Mouse (Mus musculus): ENCODE measurements around the gene Prlh.

Prlh gene

GRCm38 (mm10) chr1:90951670-90952069, 1.2 kb upstream of the Prlh start:
- no peak for DNase-seq (ENCODE audit: low read depth in 2 of 2, low spot score in 2 of 2)

- no peak for DNase-seq (ENCODE audit: low read depth in 2 of 2, low spot score in 2 of 2)
Observed at GRCm38 (mm10) chr1:90953688-90954087, 780 bp downstream of the Prlh start.

GRCm38 (mm10) chr1:90956245-90957096, 3.6 kb downstream of the Prlh start:
- peak; percentile 7 to 43 for DNase-seq (ENCODE audit: low read depth in 2 of 2, low spot score in 2 of 2)

GRCm38 (mm10) chr1:90962526-90962925, 9.6 kb downstream of the Prlh start:
- no peak for DNase-seq (ENCODE audit: low read depth in 2 of 2, low spot score in 2 of 2)

GRCm38 (mm10) chr1:90962994-90963393, 10.1 kb downstream of the Prlh start:
- DNase-seq (ENCODE audit: low read depth in 2 of 2, low spot score in 2 of 2) = no peak

- DNase-seq (ENCODE audit: low read depth in 2 of 2, low spot score in 2 of 2) = no peak
Observed at GRCm38 (mm10) chr1:90967583-90967982, 14.7 kb downstream of the Prlh start.

- no peak for DNase-seq (ENCODE audit: low read depth in 2 of 2, low spot score in 2 of 2)
Observed at GRCm38 (mm10) chr1:90968649-90969048, 15.7 kb downstream of the Prlh start.

GRCm38 (mm10) chr1:90969347-90969784, 16.5 kb downstream of the Prlh start, which contains the start of gene Rab17:
Gene Rab17, minus strand, starts transcription at chr1:90969661.
- DNase-seq (ENCODE audit: low read depth in 2 of 2, low spot score in 2 of 2) = no peak

GRCm38 (mm10) chr1:90969881-90970390, 17.0 kb downstream of the Prlh start:
- DNase-seq (ENCODE audit: low read depth in 2 of 2, low spot score in 2 of 2) = no peak

- DNase-seq (ENCODE audit: low read depth in 2 of 2, low spot score in 2 of 2) = peak; percentile 70 to 77
Observed at GRCm38 (mm10) chr1:90972911-90973573, 20.1 kb downstream of the Prlh start.

GRCm38 (mm10) chr1:90973574-90973911, 20.6 kb downstream of the Prlh start:
- DNase-seq (ENCODE audit: low read depth in 2 of 2, low spot score in 2 of 2) = no peak

GRCm38 (mm10) chr1:90974906-90975649, 22.2 kb downstream of the Prlh start:
- no peak for DNase-seq (ENCODE audit: low read depth in 2 of 2, low spot score in 2 of 2)

GRCm38 (mm10) chr1:90975960-90976359, 23.1 kb downstream of the Prlh start:
- DNase-seq (ENCODE audit: low read depth in 2 of 2, low spot score in 2 of 2) = no peak

GRCm38 (mm10) chr1:90980638-90981330, 27.9 kb downstream of the Prlh start:
- no peak for DNase-seq (ENCODE audit: low read depth in 2 of 2, low spot score in 2 of 2)

- DNase-seq (ENCODE audit: low read depth in 2 of 2, low spot score in 2 of 2) = no peak
Observed at GRCm38 (mm10) chr1:90981346-90981745, 28.4 kb downstream of the Prlh start.

- no peak for DNase-seq (ENCODE audit: low read depth in 2 of 2, low spot score in 2 of 2)
Observed at GRCm38 (mm10) chr1:90995916-90996315, 43.0 kb downstream of the Prlh start.

GRCm38 (mm10) chr1:90997136-90997535, 44.2 kb downstream of the Prlh start:
- DNase-seq (ENCODE audit: low read depth in 2 of 2, low spot score in 2 of 2) = no peak

- no peak for DNase-seq (ENCODE audit: low read depth in 2 of 2, low spot score in 2 of 2)
Observed at GRCm38 (mm10) chr1:90997641-90998040, 44.7 kb downstream of the Prlh start.

GRCm38 (mm10) chr1:90998268-90998890, 45.5 kb downstream of the Prlh start, which contains the start of gene Lrrfip1:
Gene Lrrfip1, plus strand, starts transcription at chr1:90998737.
- no peak for DNase-seq (ENCODE audit: low read depth in 2 of 2, low spot score in 2 of 2)

GRCm38 (mm10) chr1:90998891-90999611, 46.1 kb downstream of the Prlh start:
- DNase-seq (ENCODE audit: low read depth in 2 of 2, low spot score in 2 of 2) = no peak

All from CD8-positive naive resting alpha-beta T cell, adult 2 months (primary cell).